Mouse (Mus musculus): Measurements from ENCODE around the gene Cdc25a. TPM values are rescaled to one million over a fixed set of nuclear protein-coding genes. Genes with fewer than 3 reads are reported as not detected.

Cdc25a gene
- total and polyA plus RNA-seq, 2 experiments from 2014 or later = 6.7 to 11.8 TPM

GRCm38 (mm10) chr9:109902740-109903139 is 27.4 kb downstream of the Cdc25a start:
- no peak for DNase-seq (ENCODE audit: low spot score)
- Histone ChIP-seq H3K4me1 (ENCODE audit: insufficient read depth, low read length) (no peaks in the 10 kb centered on the region), H3K4me2 (ENCODE audit: low read depth, low read length, poor library complexity, severe bottlenecking) (no peak overlapping the region), H3K27ac (ENCODE audit: low read depth, low read length) (no peak overlapping the region), H3K9ac (replicated peaks; ENCODE audit: low read length, poor library complexity, severe bottlenecking) (no peak overlapping the region), H3K4me3 (ENCODE audit: low read depth, low read length) (no peak overlapping the region), H3K27me3 (ENCODE audit: insufficient read depth, low read length) (no peaks in the 10 kb centered on the region), H3K9me3 (ENCODE audit: low read length) (no peaks in the 10 kb centered on the region), H3K36me3 (ENCODE audit: insufficient read depth, low read length) (no peaks in the 10 kb centered on the region)
- 66% methylated on average over 5 of the region's 5 CpGs for WGBS
- TF ChIP-seq CTCF (IDR thresholded peaks at IDR 0.05) = no peak
- no peak for ATAC-seq (ENCODE audit: low FRiP score)

DNA sequence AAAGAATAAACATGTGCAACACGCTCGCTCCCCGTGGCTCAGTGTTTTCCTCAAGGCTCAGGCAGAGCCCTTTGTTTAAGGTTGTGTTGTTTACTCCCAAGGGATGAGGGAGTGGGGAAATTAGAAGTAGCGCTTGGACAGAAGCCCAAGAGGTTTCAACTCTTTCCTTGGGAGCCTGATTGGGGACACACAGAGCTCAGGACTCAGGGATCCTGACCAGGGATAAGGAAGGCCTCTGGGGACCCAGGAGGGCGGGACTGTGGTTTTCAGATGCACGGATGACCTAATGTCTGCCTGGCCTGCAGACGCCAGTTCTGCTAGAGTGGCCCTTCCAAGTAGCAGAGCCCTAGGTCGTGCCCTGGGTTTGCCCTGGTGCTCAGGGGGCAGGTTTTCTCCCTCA is 31.9 kb downstream of the Cdc25a start:
- TF ChIP-seq CTCF (IDR thresholded peaks at IDR 0.05) = no peak
- WGBS = 61% methylated on average over 8 of the region's 8 CpGs
- H3K27ac ChIP-seq (ENCODE audit: low read depth, low read length) = no peak overlapping the region
- no peaks in the 10 kb centered on the region for H3K27me3 ChIP-seq (ENCODE audit: insufficient read depth, low read length)
- no peak overlapping the region for H3K4me2 ChIP-seq (ENCODE audit: low read depth, low read length, poor library complexity, severe bottlenecking)
- H3K4me1 ChIP-seq (ENCODE audit: insufficient read depth, low read length) = no peaks in the 10 kb centered on the region
- ATAC-seq (ENCODE audit: low FRiP score) = no peak
- no peak for DNase-seq (ENCODE audit: low spot score)
- no peaks in the 10 kb centered on the region for H3K9me3 ChIP-seq (ENCODE audit: low read length)
- H3K36me3 ChIP-seq (ENCODE audit: insufficient read depth, low read length) = no peaks in the 10 kb centered on the region
- H3K4me3 ChIP-seq (ENCODE audit: low read depth, low read length) = no peak overlapping the region
- no peak overlapping the region for H3K9ac ChIP-seq (replicated peaks; ENCODE audit: low read length, poor library complexity, severe bottlenecking)

GRCm38 (mm10) chr9:109907774-109908465 is 32.5 kb downstream of the Cdc25a start:
- no peaks in the 10 kb centered on the region for H3K36me3 ChIP-seq (ENCODE audit: insufficient read depth, low read length)
- no peaks in the 10 kb centered on the region for H3K9me3 ChIP-seq (ENCODE audit: low read length)
- no peak overlapping the region for H3K4me3 ChIP-seq (ENCODE audit: low read depth, low read length)
- no peaks in the 10 kb centered on the region for H3K4me1 ChIP-seq (ENCODE audit: insufficient read depth, low read length)
- 75% methylated on average over 6 of the region's 6 CpGs for WGBS
- H3K27ac ChIP-seq (ENCODE audit: low read depth, low read length) = no peak overlapping the region
- no peak for DNase-seq (ENCODE audit: low spot score)
- H3K9ac ChIP-seq (replicated peaks; ENCODE audit: low read length, poor library complexity, severe bottlenecking) = no peak overlapping the region
- H3K27me3 ChIP-seq (ENCODE audit: insufficient read depth, low read length) = no peaks in the 10 kb centered on the region
- no peak for ATAC-seq (ENCODE audit: low FRiP score)
- no peak overlapping the region for H3K4me2 ChIP-seq (ENCODE audit: low read depth, low read length, poor library complexity, severe bottlenecking)
- TF ChIP-seq CTCF (IDR thresholded peaks at IDR 0.05) = no peak

DNA sequence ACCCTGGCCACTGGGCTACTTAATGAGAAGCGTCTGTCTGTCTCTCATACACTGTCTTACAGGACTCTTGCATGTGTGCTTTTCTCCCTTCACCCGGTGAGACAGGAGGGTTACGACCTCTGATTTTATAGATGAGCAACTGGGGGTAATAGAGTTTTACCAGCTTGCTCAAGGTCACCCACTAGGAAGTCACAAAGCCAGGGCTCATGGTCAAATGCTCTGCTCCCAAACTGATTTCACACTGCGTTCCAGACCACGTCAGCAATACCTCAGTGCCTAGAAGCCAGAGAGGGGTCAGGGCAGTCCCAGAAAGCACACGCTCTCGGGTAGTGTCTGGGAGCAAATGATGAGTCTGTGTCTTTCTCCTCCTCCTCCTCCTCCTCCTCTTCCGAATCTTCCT is 33.7 kb downstream of the Cdc25a start:
- no peak for TF ChIP-seq CTCF (IDR thresholded peaks at IDR 0.05)
- no peaks in the 10 kb centered on the region for H3K4me1 ChIP-seq (ENCODE audit: insufficient read depth, low read length)
- ATAC-seq (ENCODE audit: low FRiP score) (no peak), DNase-seq (ENCODE audit: low spot score) (no peak)
- no peak overlapping the region for H3K27ac ChIP-seq (ENCODE audit: low read depth, low read length)
- H3K36me3 ChIP-seq (ENCODE audit: insufficient read depth, low read length) = no peaks in the 10 kb centered on the region
- H3K9ac ChIP-seq (replicated peaks; ENCODE audit: low read length, poor library complexity, severe bottlenecking) = no peak overlapping the region
- H3K4me3 ChIP-seq (ENCODE audit: low read depth, low read length) = no peak overlapping the region
- no peak overlapping the region for H3K4me2 ChIP-seq (ENCODE audit: low read depth, low read length, poor library complexity, severe bottlenecking)
- WGBS = 81% methylated on average over 8 of the region's 8 CpGs
- H3K27me3 ChIP-seq (ENCODE audit: insufficient read depth, low read length) = no peaks in the 10 kb centered on the region
- no peaks in the 10 kb centered on the region for H3K9me3 ChIP-seq (ENCODE audit: low read length)

GRCm38 (mm10) chr9:109909926-109910325 is 34.5 kb downstream of the Cdc25a start:
- no peak overlapping the region for H3K4me2 ChIP-seq (ENCODE audit: low read depth, low read length, poor library complexity, severe bottlenecking)
- no peaks in the 10 kb centered on the region for H3K27me3 ChIP-seq (ENCODE audit: insufficient read depth, low read length)
- 91% methylated on average over 4 of the region's 4 CpGs for WGBS
- H3K4me3 ChIP-seq (ENCODE audit: low read depth, low read length) = no peak overlapping the region
- no peaks in the 10 kb centered on the region for H3K4me1 ChIP-seq (ENCODE audit: insufficient read depth, low read length)
- TF ChIP-seq CTCF (IDR thresholded peaks at IDR 0.05) = no peak
- H3K9me3 ChIP-seq (ENCODE audit: low read length) = no peaks in the 10 kb centered on the region
- ATAC-seq (ENCODE audit: low FRiP score) (no peak), DNase-seq (ENCODE audit: low spot score) (no peak)
- H3K27ac ChIP-seq (ENCODE audit: low read depth, low read length) = no peak overlapping the region
- no peaks in the 10 kb centered on the region for H3K36me3 ChIP-seq (ENCODE audit: insufficient read depth, low read length)
- no peak overlapping the region for H3K9ac ChIP-seq (replicated peaks; ENCODE audit: low read length, poor library complexity, severe bottlenecking)

DNA sequence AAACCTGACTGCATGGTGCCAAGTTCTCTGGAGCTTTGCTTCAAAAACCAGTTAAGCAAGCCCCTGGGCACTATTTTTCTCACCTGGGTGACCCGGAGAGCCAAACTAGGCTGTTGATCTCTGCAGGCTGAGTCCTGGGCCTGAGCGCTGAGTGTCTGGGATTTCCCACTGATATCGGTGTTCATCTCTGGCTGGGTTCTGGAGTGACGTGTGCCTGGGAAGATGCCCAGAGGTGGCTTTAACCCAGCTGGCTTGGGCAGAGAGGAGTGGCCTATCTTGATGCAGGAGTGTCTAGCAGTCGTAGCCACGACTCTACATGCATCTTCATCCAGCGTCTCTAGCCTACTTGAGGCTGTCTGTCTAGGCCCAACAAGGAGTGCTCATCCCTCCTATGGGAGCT is 36.4 kb downstream of the Cdc25a start:
- no peak for TF ChIP-seq CTCF (IDR thresholded peaks at IDR 0.05)
- WGBS = 86% methylated on average over 7 of the region's 7 CpGs
- Histone ChIP-seq H3K9me3 (ENCODE audit: low read length) (no peaks in the 10 kb centered on the region), H3K9ac (replicated peaks; ENCODE audit: low read length, poor library complexity, severe bottlenecking) (no peak overlapping the region), H3K36me3 (ENCODE audit: insufficient read depth, low read length) (no peaks in the 10 kb centered on the region), H3K4me1 (ENCODE audit: insufficient read depth, low read length) (no peaks in the 10 kb centered on the region), H3K27ac (ENCODE audit: low read depth, low read length) (no peak overlapping the region), H3K4me3 (ENCODE audit: low read depth, low read length) (no peak overlapping the region), H3K27me3 (ENCODE audit: insufficient read depth, low read length) (no peaks in the 10 kb centered on the region), H3K4me2 (ENCODE audit: low read depth, low read length, poor library complexity, severe bottlenecking) (no peak overlapping the region)
- DNase-seq (ENCODE audit: low spot score) (no peak), ATAC-seq (ENCODE audit: low FRiP score) (no peak)
